Mouse (Mus musculus): ENCODE data around the gene Iqgap2. TPM values are rescaled to one million over a fixed set of nuclear protein-coding genes. Genes with fewer than 3 reads are reported as not detected.
A peak's percentile ranks its signal among the peaks of the same experiment; 100 is the strongest.

Iqgap2 gene
- 10.5 and 12.5 TPM in 2 replicates for polyA plus RNA-seq (2012; rRNA removed)

GRCm38 (mm10) chr13:95891491-95891925, at the start of gene Iqgap2:
Gene Iqgap2, minus strand, starts transcription at chr13:95891922.
- TF ChIP-seq POLR2A (IDR thresholded peaks at IDR 0.05; ENCODE audit: low read depth, low read length) (no peak), CTCF (conservative IDR thresholded peaks at IDR 0.05; ENCODE audit: insufficient read depth, insufficient read length, low read depth, low read length) (no peak)
- DNase-seq = no peak
- no peaks in the 10 kb centered on the region for H3K36me3 ChIP-seq (ENCODE audit: control insufficient read depth, insufficient read depth, low read length)
- under 1% methylated on average over 48 of the region's 48 CpGs for WGBS
- H3K27ac ChIP-seq (ENCODE audit: insufficient read depth, low read depth, low read length) = peak within 1 kb of the TSS; percentile 54
- no peaks in the 10 kb centered on the region for H3K27me3 ChIP-seq (replicated peaks; ENCODE audit: control insufficient read depth, insufficient read depth, low read length)
- peaks cover 11% of the 10 kb centered on the region; the same call in 1 of the 2 replicates for H3K4me1 ChIP-seq (ENCODE audit: control insufficient read depth, insufficient read depth, low read length)
- peak within 1 kb of the TSS; percentile 54 for H3K4me3 ChIP-seq (ENCODE audit: insufficient read depth, low read depth, low read length)

DNA sequence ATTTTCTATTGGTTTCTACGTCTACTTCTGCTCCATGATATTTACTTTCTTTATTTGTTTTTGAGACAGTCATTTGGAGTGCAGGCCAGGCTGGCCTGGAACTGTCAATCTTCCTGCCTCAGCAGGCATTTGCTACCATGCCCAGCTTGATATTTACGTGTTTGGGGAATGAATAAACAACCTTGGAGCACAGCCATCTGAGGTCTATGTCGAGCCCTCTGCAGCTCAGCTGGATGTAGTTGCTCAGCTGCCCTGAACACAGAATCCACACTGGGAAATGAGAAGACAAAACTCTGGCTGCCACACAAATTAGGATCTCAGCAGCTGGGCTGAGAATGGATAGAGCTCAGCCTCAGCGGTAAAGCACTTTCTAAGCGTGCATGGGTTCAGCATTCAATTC, 49.1 kb upstream of the Iqgap2 start:
- no peak for DNase-seq
- Histone ChIP-seq H3K4me1 (ENCODE audit: control insufficient read depth, insufficient read depth, low read length) (no peaks in the 10 kb centered on the region), H3K4me3 (ENCODE audit: insufficient read depth, low read depth, low read length) (no peak overlapping the region), H3K27ac (ENCODE audit: insufficient read depth, low read depth, low read length) (no peak overlapping the region), H3K27me3 (replicated peaks; ENCODE audit: control insufficient read depth, insufficient read depth, low read length) (no peaks in the 10 kb centered on the region), H3K36me3 (ENCODE audit: control insufficient read depth, insufficient read depth, low read length) (no peaks in the 10 kb centered on the region)
- 80% methylated on average over 5 of the region's 5 CpGs for WGBS
- TF ChIP-seq CTCF (conservative IDR thresholded peaks at IDR 0.05; ENCODE audit: insufficient read depth, insufficient read length, low read depth, low read length) (no peak), POLR2A (IDR thresholded peaks at IDR 0.05; ENCODE audit: low read depth, low read length) (no peak)

DNA sequence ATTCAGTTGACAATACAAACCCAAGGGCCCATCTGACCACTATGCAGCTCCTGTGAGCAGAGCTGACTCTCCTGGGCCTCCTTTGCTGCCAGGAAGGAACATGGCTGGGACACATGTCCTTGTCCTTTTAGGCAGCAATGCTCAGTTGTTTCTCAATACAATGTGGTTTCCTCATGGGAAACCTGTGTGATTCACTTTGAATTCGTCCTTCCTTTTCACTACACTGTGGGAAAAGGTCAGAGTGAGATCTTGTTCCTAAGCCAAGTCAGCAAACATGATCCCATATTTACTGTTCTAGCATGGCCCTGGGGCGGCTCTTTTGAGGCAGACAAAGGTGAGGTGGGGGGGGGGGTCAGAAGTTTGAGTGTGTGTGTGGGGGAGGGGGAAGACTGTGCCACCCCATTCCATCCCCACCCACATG, 32.5 kb upstream of the Iqgap2 start:
- Histone ChIP-seq H3K27ac (ENCODE audit: insufficient read depth, low read depth, low read length) (no peak overlapping the region), H3K27me3 (replicated peaks; ENCODE audit: control insufficient read depth, insufficient read depth, low read length) (no peaks in the 10 kb centered on the region), H3K4me1 (ENCODE audit: control insufficient read depth, insufficient read depth, low read length) (no peaks in the 10 kb centered on the region), H3K36me3 (ENCODE audit: control insufficient read depth, insufficient read depth, low read length) (no peaks in the 10 kb centered on the region), H3K4me3 (ENCODE audit: insufficient read depth, low read depth, low read length) (no peak overlapping the region)
- DNase-seq = no peak
- TF ChIP-seq CTCF (conservative IDR thresholded peaks at IDR 0.05; ENCODE audit: insufficient read depth, insufficient read length, low read depth, low read length) (no peak), POLR2A (IDR thresholded peaks at IDR 0.05; ENCODE audit: low read depth, low read length) (no peak)
- 54% methylated on average over 2 of the region's 2 CpGs for WGBS

- Histone ChIP-seq H3K4me1 (ENCODE audit: control insufficient read depth, insufficient read depth, low read length) (no peaks in the 10 kb centered on the region), H3K36me3 (ENCODE audit: control insufficient read depth, insufficient read depth, low read length) (no peaks in the 10 kb centered on the region), H3K27ac (ENCODE audit: insufficient read depth, low read depth, low read length) (no peak overlapping the region), H3K27me3 (replicated peaks; ENCODE audit: control insufficient read depth, insufficient read depth, low read length) (no peaks in the 10 kb centered on the region), H3K4me3 (ENCODE audit: insufficient read depth, low read depth, low read length) (no peak overlapping the region)
- WGBS = 84% methylated on average over 4 of the region's 4 CpGs
- DNase-seq = no peak
- TF ChIP-seq POLR2A (IDR thresholded peaks at IDR 0.05; ENCODE audit: low read depth, low read length) = no peak
- TF ChIP-seq CTCF (conservative IDR thresholded peaks at IDR 0.05; ENCODE audit: insufficient read depth, insufficient read length, low read depth, low read length) = no peak
Observed at GRCm38 (mm10) chr13:95922626-95923025, 30.9 kb upstream of the Iqgap2 start.

DNA sequence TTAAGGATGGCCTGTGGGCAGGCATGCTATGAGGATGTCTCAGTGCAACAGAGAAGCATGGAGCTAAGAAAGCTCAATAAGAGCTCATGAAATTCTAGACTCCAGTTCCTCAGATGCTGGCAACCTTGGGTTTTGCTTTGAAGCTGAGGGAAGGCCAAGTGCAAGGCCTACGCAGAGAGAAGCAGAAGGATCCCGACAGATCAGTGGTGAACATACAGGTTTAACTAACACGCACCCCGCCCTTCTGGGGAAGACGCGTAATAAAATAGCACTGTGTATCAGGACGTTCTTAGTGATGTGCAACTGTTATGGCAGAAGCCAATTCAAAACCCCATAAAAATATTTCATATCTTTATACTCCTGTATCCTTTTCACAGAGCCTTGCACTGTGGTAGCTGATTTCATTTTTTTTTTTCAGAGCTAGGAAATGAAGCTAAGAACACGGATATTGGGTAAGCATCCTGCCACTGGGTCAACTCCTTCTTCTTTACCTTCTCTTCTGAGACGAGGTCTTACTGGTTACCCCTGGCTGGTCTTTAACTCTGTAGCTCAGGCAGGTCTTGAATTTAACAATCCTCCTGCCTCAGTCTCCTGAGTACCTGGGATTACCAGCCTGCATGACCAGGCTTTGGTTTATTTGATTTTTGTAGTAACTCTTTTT, 27.0 kb upstream of the Iqgap2 start:
- Histone ChIP-seq H3K27ac (ENCODE audit: insufficient read depth, low read depth, low read length) (no peak overlapping the region), H3K36me3 (ENCODE audit: control insufficient read depth, insufficient read depth, low read length) (no peaks in the 10 kb centered on the region), H3K27me3 (replicated peaks; ENCODE audit: control insufficient read depth, insufficient read depth, low read length) (no peaks in the 10 kb centered on the region), H3K4me3 (ENCODE audit: insufficient read depth, low read depth, low read length) (no peak overlapping the region), H3K4me1 (ENCODE audit: control insufficient read depth, insufficient read depth, low read length) (no peaks in the 10 kb centered on the region)
- TF ChIP-seq CTCF (conservative IDR thresholded peaks at IDR 0.05; ENCODE audit: insufficient read depth, insufficient read length, low read depth, low read length) (no peak), POLR2A (IDR thresholded peaks at IDR 0.05; ENCODE audit: low read depth, low read length) (no peak)
- WGBS = 90% methylated on average over 9 of the region's 9 CpGs
- no peak for DNase-seq

GRCm38 (mm10) chr13:95913046-95913406, 21.3 kb upstream of the Iqgap2 start:
- H3K4me1 ChIP-seq (ENCODE audit: control insufficient read depth, insufficient read depth, low read length) = no peaks in the 10 kb centered on the region
- WGBS = 83% methylated on average over 2 of the region's 2 CpGs
- no peak overlapping the region for H3K27ac ChIP-seq (ENCODE audit: insufficient read depth, low read depth, low read length)
- no peak overlapping the region for H3K4me3 ChIP-seq (ENCODE audit: insufficient read depth, low read depth, low read length)
- no peak for DNase-seq
- H3K27me3 ChIP-seq (replicated peaks; ENCODE audit: control insufficient read depth, insufficient read depth, low read length) = no peaks in the 10 kb centered on the region
- no peaks in the 10 kb centered on the region for H3K36me3 ChIP-seq (ENCODE audit: control insufficient read depth, insufficient read depth, low read length)
- TF ChIP-seq CTCF (conservative IDR thresholded peaks at IDR 0.05; ENCODE audit: insufficient read depth, insufficient read length, low read depth, low read length) = no peak
- TF ChIP-seq POLR2A (IDR thresholded peaks at IDR 0.05; ENCODE audit: low read depth, low read length) = no peak

GRCm38 (mm10) chr13:95912157-95913045, 20.7 kb upstream of the Iqgap2 start:
- Histone ChIP-seq H3K27ac (ENCODE audit: insufficient read depth, low read depth, low read length) (no peak overlapping the region), H3K4me1 (ENCODE audit: control insufficient read depth, insufficient read depth, low read length) (no peaks in the 10 kb centered on the region), H3K36me3 (ENCODE audit: control insufficient read depth, insufficient read depth, low read length) (no peaks in the 10 kb centered on the region), H3K27me3 (replicated peaks; ENCODE audit: control insufficient read depth, insufficient read depth, low read length) (no peaks in the 10 kb centered on the region), H3K4me3 (ENCODE audit: insufficient read depth, low read depth, low read length) (no peak overlapping the region)
- WGBS = 84% methylated on average over 11 of the region's 11 CpGs
- no peak for TF ChIP-seq POLR2A (IDR thresholded peaks at IDR 0.05; ENCODE audit: low read depth, low read length)
- TF ChIP-seq CTCF (conservative IDR thresholded peaks at IDR 0.05; ENCODE audit: insufficient read depth, insufficient read length, low read depth, low read length) = no peak
- no peak for DNase-seq
